Mouse (Mus musculus): ENCODE data around the gene Pax9. TPM values are rescaled to one million over a fixed set of nuclear protein-coding genes. Genes with fewer than 3 reads are reported as not detected.

Pax9 gene
- total and polyA plus RNA-seq, 3 experiments: 0.06 TPM; not detected in 2

DNA sequence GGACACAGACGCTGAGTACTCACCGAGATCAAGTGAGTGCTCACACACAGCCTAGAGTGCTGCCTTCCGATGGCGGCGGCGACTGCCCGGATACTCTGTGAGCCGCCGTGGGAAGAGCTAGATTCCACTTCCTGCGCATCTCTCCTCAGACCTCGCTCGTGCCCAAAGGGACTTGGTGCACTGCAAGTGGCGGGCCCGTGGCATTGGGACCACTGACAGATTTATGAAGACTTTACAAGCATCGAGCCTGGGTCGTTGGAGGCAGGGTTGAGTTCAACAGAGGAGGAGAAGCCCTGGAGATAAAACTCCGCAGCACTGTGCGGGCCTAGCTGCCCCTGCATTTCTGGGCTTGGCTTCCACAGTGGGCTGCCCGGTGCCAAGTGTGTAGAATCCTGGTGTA lies 969 bp downstream of the Pax9 start:
- in situ Hi-C loops (cut with MboI; ENCODE audit: low pct_ligation_motif_present, low pct_unique_long_range_greater_than_20kb, low sequenced_read_pairs): loop anchor here (25.0 kb wide), 1 partner anchor 495 kb away; the partner anchor contains the start of gene Slc25a21
- H3K79me2 ChIP-seq (replicated peaks; ENCODE audit: control insufficient read depth, extremely low read depth, insufficient read depth, poor library complexity, severe bottlenecking): no peaks in the 10 kb centered on the region
- H3K27me3 ChIP-seq (replicated peaks): no peaks in the 10 kb centered on the region
- dilution Hi-C loops (cut with MboI; ENCODE audit: extremely low pct_ligation_motif_present, extremely low pct_unique_long_range_greater_than_20kb, low sequenced_read_pairs): no loop called here
- no peak for DNase-seq (ENCODE audit: extremely low read depth)
- no peaks in the 10 kb centered on the region for H3K36me3 ChIP-seq (replicated peaks in 1 of 2; ENCODE audit: control insufficient read depth in 1 of 2, insufficient read depth in 1 of 2, low read length in 1 of 2)
- H3K4me2 ChIP-seq (ENCODE audit: insufficient read depth, low read depth, poor library complexity, severe bottlenecking): no peak overlapping the region
- H3K9ac ChIP-seq (ENCODE audit: insufficient read depth, low read depth): no peak overlapping the region
- TF ChIP-seq MXI1 (IDR thresholded peaks at IDR 0.05; ENCODE audit: low read depth, low read length) (no peak), PAX5 (IDR thresholded peaks at IDR 0.05; ENCODE audit: low read length) (no peak), POLR2A (IDR thresholded peaks at IDR 0.05; ENCODE audit: low read depth, low read length) (no peak), KAT2A (IDR thresholded peaks at IDR 0.05; ENCODE audit: insufficient replicate concordance, low read length) (no peak), NRF1 (IDR thresholded peaks at IDR 0.05; ENCODE audit: low read depth, low read length) (no peak), MAZ (IDR thresholded peaks at IDR 0.05; ENCODE audit: low read depth, low read length) (no peak), JUN (IDR thresholded peaks at IDR 0.05; ENCODE audit: insufficient read depth, low read depth, low read length) (no peak), USF1 (IDR thresholded peaks at IDR 0.05; ENCODE audit: low read depth, low read length) (no peak), EP300 (IDR thresholded peaks at IDR 0.05; ENCODE audit: low read length) (no peak), ZKSCAN1 (IDR thresholded peaks at IDR 0.05; ENCODE audit: borderline replicate concordance, low read depth, low read length) (no peak), USF2 (conservative IDR thresholded peaks at IDR 0.05; ENCODE audit: low read depth, low read length) (no peak), MAX (IDR thresholded peaks at IDR 0.05; ENCODE audit: low read length) (no peak), MYC (IDR thresholded peaks at IDR 0.05; ENCODE audit: low read depth, low read length) (no peak), ELF1 (IDR thresholded peaks at IDR 0.05; ENCODE audit: low read depth, low read length) (no peak), CTCF (conservative IDR thresholded peaks at IDR 0.05 in 1 of 2, IDR thresholded peaks at IDR 0.05 in 1 of 2; ENCODE audit: low read depth in 2 of 2, low read length in 2 of 2) (no peak), RCOR1 (conservative IDR thresholded peaks at IDR 0.05; ENCODE audit: low read depth, low read length) (no peak), IRF4 (IDR thresholded peaks at IDR 0.05; ENCODE audit: low read depth, low read length) (no peak), MAFK (IDR thresholded peaks at IDR 0.05; ENCODE audit: insufficient replicate concordance, low read length) (no peak), NELFE (IDR thresholded peaks at IDR 0.05; ENCODE audit: low read depth, low read length) (no peak)
- no peaks in the 10 kb centered on the region for H3K4me1 ChIP-seq (ENCODE audit: control insufficient read depth in 1 of 2, insufficient read depth in 2 of 2)
- no peak overlapping the region for H3K4me3 ChIP-seq (replicated peaks in 1 of 3; ENCODE audit: low read depth in 2 of 3, low read length in 2 of 3, poor library complexity in 1 of 3)
- H3K27ac ChIP-seq (ENCODE audit: insufficient read depth, low read depth): no peak overlapping the region
- H3K9me3 ChIP-seq (replicated peaks; ENCODE audit: low read length): peaks cover 8% of the 10 kb centered on the region

DNA sequence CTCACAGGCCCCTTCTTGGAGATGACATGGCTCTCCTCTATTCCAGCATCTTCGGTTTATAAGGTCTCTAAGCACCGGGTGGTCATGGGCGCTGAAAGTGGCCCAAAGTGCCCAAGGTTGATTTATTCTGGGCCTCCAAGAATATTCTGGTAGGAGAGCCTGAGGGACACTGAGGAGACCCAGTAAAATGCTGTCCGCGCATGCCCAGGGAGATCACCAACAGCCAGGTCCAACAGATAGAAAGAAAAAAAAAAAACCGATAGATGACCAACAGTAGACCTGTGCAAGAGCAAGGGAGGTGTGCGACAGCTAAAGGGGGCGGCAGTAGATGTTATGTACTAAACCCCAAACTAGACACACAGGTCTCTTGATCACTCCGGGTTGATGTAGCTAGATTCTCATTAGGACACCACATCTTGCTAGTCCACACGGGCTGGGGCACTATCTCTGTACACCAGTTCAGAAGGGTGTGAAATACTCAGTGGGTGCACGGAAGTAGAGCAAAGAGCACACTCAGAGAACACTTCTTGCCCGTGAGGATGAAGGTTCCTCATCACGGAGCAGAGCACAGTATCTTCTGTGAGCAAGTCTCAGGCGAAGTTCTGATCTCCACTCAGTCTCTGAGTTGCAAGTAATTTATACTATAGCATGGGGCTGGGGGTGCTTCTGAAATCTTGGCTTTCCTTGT lies 2.0 kb downstream of the Pax9 start:
- no peaks in the 10 kb centered on the region for H3K4me1 ChIP-seq (ENCODE audit: control insufficient read depth in 1 of 2, insufficient read depth in 2 of 2)
- H3K9me3 ChIP-seq (replicated peaks; ENCODE audit: low read length): peaks cover 8% of the 10 kb centered on the region

More for the DNA sequence above, 2.0 kb downstream of the Pax9 start:
- H3K27ac ChIP-seq (ENCODE audit: insufficient read depth, low read depth): no peak overlapping the region
- H3K36me3 ChIP-seq (replicated peaks in 1 of 2; ENCODE audit: control insufficient read depth in 1 of 2, insufficient read depth in 1 of 2, low read length in 1 of 2): no peaks in the 10 kb centered on the region
- no peak overlapping the region for H3K4me3 ChIP-seq (replicated peaks in 1 of 3; ENCODE audit: low read depth in 2 of 3, low read length in 2 of 3, poor library complexity in 1 of 3)
- H3K9ac ChIP-seq (ENCODE audit: insufficient read depth, low read depth): no peak overlapping the region
- H3K27me3 ChIP-seq (replicated peaks): no peaks in the 10 kb centered on the region
- in situ Hi-C loops (cut with MboI; ENCODE audit: low pct_ligation_motif_present, low pct_unique_long_range_greater_than_20kb, low sequenced_read_pairs): loop anchor here (25.0 kb wide), 1 partner anchor 494 kb away; the partner anchor contains the start of gene Slc25a21
- H3K79me2 ChIP-seq (replicated peaks; ENCODE audit: control insufficient read depth, extremely low read depth, insufficient read depth, poor library complexity, severe bottlenecking): no peaks in the 10 kb centered on the region
- dilution Hi-C loops (cut with MboI; ENCODE audit: extremely low pct_ligation_motif_present, extremely low pct_unique_long_range_greater_than_20kb, low sequenced_read_pairs): no loop called here
- H3K4me2 ChIP-seq (ENCODE audit: insufficient read depth, low read depth, poor library complexity, severe bottlenecking): no peak overlapping the region
- no peak for TF ChIP-seq KAT2A (IDR thresholded peaks at IDR 0.05; ENCODE audit: insufficient replicate concordance, low read length)
- no peak for TF ChIP-seq TCF12 (IDR thresholded peaks at IDR 0.05; ENCODE audit: low read depth, low read length)
- DNase-seq (ENCODE audit: extremely low read depth): no peak
